Mouse (Mus musculus): ENCODE results near the gene Zdhhc18. TPM values are rescaled to one million over a fixed set of nuclear protein-coding genes. Genes with fewer than 3 reads are reported as not detected.

Zdhhc18 gene
- polyA plus RNA-seq (2014; fragmentation: Nextera tagmentation; extraction: Ambion mirVana): 2.7 and 4.9 TPM in 2 replicates

- Histone ChIP-seq H3K27ac (replicated peaks; ENCODE audit: low read depth, low read length) (no peak within 1 kb of the TSS), H3K9ac (ENCODE audit: low read length) (no peak within 1 kb of the TSS), H3K4me2 (ENCODE audit: low read depth, severe bottlenecking) (peak within 1 kb of the TSS; percentile 34; the same call in 1 of the 2 replicates), H3K27me3 (ENCODE audit: control insufficient read depth, insufficient read depth, low read length) (no peaks in the 10 kb centered on the region), H3K4me3 (ENCODE audit: low read depth, low read length) (no peak within 1 kb of the TSS), H3K4me1 (ENCODE audit: control insufficient read depth, insufficient read depth, low read length) (no peaks in the 10 kb centered on the region), H3K9me3 (ENCODE audit: control insufficient read depth, low read length) (0 out of 2 replicates have a peak, but pooled peaks cover 2% of the 10 kb centered on the region), H3K36me3 (ENCODE audit: control insufficient read depth, insufficient read depth, low read length) (no peaks in the 10 kb centered on the region)
- ATAC-seq (ENCODE audit: insufficient number of reproducible peaks, low FRiP score, low TSS enrichment, low read depth) (no peak), DNase-seq (ENCODE audit: low spot score) (peak; percentile 84)
- 37% methylated on average over 7 of the region's 7 CpGs for WGBS
Measured at GRCm38 (mm10) chr4:133649989-133650699, at the start of gene Zdhhc18. Gene Zdhhc18, minus strand, starts transcription at chr4:133650154.

GRCm38 (mm10) chr4:133695363-133695762, 45.4 kb upstream of the Zdhhc18 start:
- Histone ChIP-seq H3K27me3 (ENCODE audit: control insufficient read depth, insufficient read depth, low read length) (no peaks in the 10 kb centered on the region), H3K36me3 (ENCODE audit: control insufficient read depth, insufficient read depth, low read length) (peaks cover 42% of the 10 kb centered on the region), H3K4me3 (ENCODE audit: low read depth, low read length) (no peak overlapping the region), H3K9me3 (ENCODE audit: control insufficient read depth, low read length) (no peaks in the 10 kb centered on the region), H3K4me1 (ENCODE audit: control insufficient read depth, insufficient read depth, low read length) (no peaks in the 10 kb centered on the region), H3K4me2 (ENCODE audit: low read depth, severe bottlenecking) (no peak overlapping the region), H3K9ac (ENCODE audit: low read length) (no peak overlapping the region), H3K27ac (replicated peaks; ENCODE audit: low read depth, low read length) (no peak overlapping the region)
- DNase-seq (ENCODE audit: low spot score): no peak
- WGBS: 88% methylated on average over 3 of the region's 3 CpGs
- ATAC-seq (ENCODE audit: insufficient number of reproducible peaks, low FRiP score, low TSS enrichment, low read depth): no peak

- WGBS: 44% methylated on average over 5 of the region's 5 CpGs
- Histone ChIP-seq H3K9me3 (ENCODE audit: control insufficient read depth, low read length) (no peaks in the 10 kb centered on the region), H3K36me3 (ENCODE audit: control insufficient read depth, insufficient read depth, low read length) (peaks cover 68% of the 10 kb centered on the region), H3K4me3 (ENCODE audit: low read depth, low read length) (no peak overlapping the region), H3K27me3 (ENCODE audit: control insufficient read depth, insufficient read depth, low read length) (no peaks in the 10 kb centered on the region), H3K4me1 (ENCODE audit: control insufficient read depth, insufficient read depth, low read length) (no peaks in the 10 kb centered on the region), H3K27ac (replicated peaks; ENCODE audit: low read depth, low read length) (no peak overlapping the region), H3K9ac (ENCODE audit: low read length) (no peak overlapping the region), H3K4me2 (ENCODE audit: low read depth, severe bottlenecking) (no peak overlapping the region)
- no peak for DNase-seq (ENCODE audit: low spot score)
- no peak for ATAC-seq (ENCODE audit: insufficient number of reproducible peaks, low FRiP score, low TSS enrichment, low read depth)
Measured at GRCm38 (mm10) chr4:133690252-133690651, 40.3 kb upstream of the Zdhhc18 start.

- H3K9me3 ChIP-seq (ENCODE audit: control insufficient read depth, low read length): no peaks in the 10 kb centered on the region
- no peak for ATAC-seq (ENCODE audit: insufficient number of reproducible peaks, low FRiP score, low TSS enrichment, low read depth)
- no peaks in the 10 kb centered on the region for H3K4me1 ChIP-seq (ENCODE audit: control insufficient read depth, insufficient read depth, low read length)
- no peaks in the 10 kb centered on the region for H3K27me3 ChIP-seq (ENCODE audit: control insufficient read depth, insufficient read depth, low read length)
- H3K9ac ChIP-seq (ENCODE audit: low read length): no peak overlapping the region
- WGBS: 84% methylated on average over 7 of the region's 7 CpGs
- no peak overlapping the region for H3K4me3 ChIP-seq (ENCODE audit: low read depth, low read length)
- H3K4me2 ChIP-seq (ENCODE audit: low read depth, severe bottlenecking): no peak overlapping the region
- no peak overlapping the region for H3K27ac ChIP-seq (replicated peaks; ENCODE audit: low read depth, low read length)
- peaks cover 71% of the 10 kb centered on the region for H3K36me3 ChIP-seq (ENCODE audit: control insufficient read depth, insufficient read depth, low read length)
- no peak for DNase-seq (ENCODE audit: low spot score)
Measured at GRCm38 (mm10) chr4:133688417-133689067, 38.6 kb upstream of the Zdhhc18 start.

- Histone ChIP-seq H3K9me3 (ENCODE audit: control insufficient read depth, low read length) (no peaks in the 10 kb centered on the region), H3K4me1 (ENCODE audit: control insufficient read depth, insufficient read depth, low read length) (no peaks in the 10 kb centered on the region), H3K9ac (ENCODE audit: low read length) (no peak overlapping the region), H3K4me2 (ENCODE audit: low read depth, severe bottlenecking) (no peak overlapping the region), H3K36me3 (ENCODE audit: control insufficient read depth, insufficient read depth, low read length) (peaks cover 65% of the 10 kb centered on the region), H3K4me3 (ENCODE audit: low read depth, low read length) (no peak overlapping the region), H3K27me3 (ENCODE audit: control insufficient read depth, insufficient read depth, low read length) (no peaks in the 10 kb centered on the region), H3K27ac (replicated peaks; ENCODE audit: low read depth, low read length) (no peak overlapping the region)
- WGBS: 86% methylated on average over 5 of the region's 5 CpGs
- ATAC-seq (ENCODE audit: insufficient number of reproducible peaks, low FRiP score, low TSS enrichment, low read depth) (no peak), DNase-seq (ENCODE audit: low spot score) (no peak)
Measured at GRCm38 (mm10) chr4:133687126-133687525, 37.2 kb upstream of the Zdhhc18 start.

GRCm38 (mm10) chr4:133686512-133686911, 36.6 kb upstream of the Zdhhc18 start:
- 92% methylated on average over 11 of the region's 11 CpGs for WGBS
- peaks cover 61% of the 10 kb centered on the region for H3K36me3 ChIP-seq (ENCODE audit: control insufficient read depth, insufficient read depth, low read length)
- DNase-seq (ENCODE audit: low spot score): no peak
- ATAC-seq (ENCODE audit: insufficient number of reproducible peaks, low FRiP score, low TSS enrichment, low read depth): no peak
- H3K9ac ChIP-seq (ENCODE audit: low read length): no peak overlapping the region
- H3K4me3 ChIP-seq (ENCODE audit: low read depth, low read length): no peak overlapping the region
- no peaks in the 10 kb centered on the region for H3K4me1 ChIP-seq (ENCODE audit: control insufficient read depth, insufficient read depth, low read length)
- no peak overlapping the region for H3K27ac ChIP-seq (replicated peaks; ENCODE audit: low read depth, low read length)
- no peak overlapping the region for H3K4me2 ChIP-seq (ENCODE audit: low read depth, severe bottlenecking)
- H3K9me3 ChIP-seq (ENCODE audit: control insufficient read depth, low read length): no peaks in the 10 kb centered on the region
- no peaks in the 10 kb centered on the region for H3K27me3 ChIP-seq (ENCODE audit: control insufficient read depth, insufficient read depth, low read length)

- WGBS: 92% methylated on average over 14 of the region's 14 CpGs
- Histone ChIP-seq H3K4me3 (ENCODE audit: low read depth, low read length) (no peak overlapping the region), H3K36me3 (ENCODE audit: control insufficient read depth, insufficient read depth, low read length) (peaks cover 33% of the 10 kb centered on the region), H3K27ac (replicated peaks; ENCODE audit: low read depth, low read length) (no peak overlapping the region), H3K4me1 (ENCODE audit: control insufficient read depth, insufficient read depth, low read length) (peaks cover 10% of the 10 kb centered on the region), H3K9me3 (ENCODE audit: control insufficient read depth, low read length) (no peaks in the 10 kb centered on the region), H3K27me3 (ENCODE audit: control insufficient read depth, insufficient read depth, low read length) (no peaks in the 10 kb centered on the region), H3K9ac (ENCODE audit: low read length) (no peak overlapping the region), H3K4me2 (ENCODE audit: low read depth, severe bottlenecking) (no peak overlapping the region)
- ATAC-seq (ENCODE audit: insufficient number of reproducible peaks, low FRiP score, low TSS enrichment, low read depth) (no peak), DNase-seq (ENCODE audit: low spot score) (no peak)
Measured at GRCm38 (mm10) chr4:133680206-133680786, 30.3 kb upstream of the Zdhhc18 start.

- H3K4me1 ChIP-seq (ENCODE audit: control insufficient read depth, insufficient read depth, low read length): peaks cover 10% of the 10 kb centered on the region
- H3K27ac ChIP-seq (replicated peaks; ENCODE audit: low read depth, low read length): no peak overlapping the region
- H3K4me3 ChIP-seq (ENCODE audit: low read depth, low read length): no peak overlapping the region
- H3K9ac ChIP-seq (ENCODE audit: low read length): no peak overlapping the region
- peaks cover 26% of the 10 kb centered on the region for H3K36me3 ChIP-seq (ENCODE audit: control insufficient read depth, insufficient read depth, low read length)
- ATAC-seq (ENCODE audit: insufficient number of reproducible peaks, low FRiP score, low TSS enrichment, low read depth) (no peak), DNase-seq (ENCODE audit: low spot score) (no peak)
- no peaks in the 10 kb centered on the region for H3K27me3 ChIP-seq (ENCODE audit: control insufficient read depth, insufficient read depth, low read length)
- H3K4me2 ChIP-seq (ENCODE audit: low read depth, severe bottlenecking): no peak overlapping the region
- WGBS: 90% methylated on average over 7 of the region's 7 CpGs
- H3K9me3 ChIP-seq (ENCODE audit: control insufficient read depth, low read length): no peaks in the 10 kb centered on the region
Measured at GRCm38 (mm10) chr4:133679629-133680028, 29.7 kb upstream of the Zdhhc18 start.
